Mouse (Mus musculus) heart, adult 2 months (tissue): Measurements from ENCODE around the gene Usp40.

Source experiments
- CTCF ChIP-seq: fragments of 200-600 bp; IDR thresholded peaks from 2 replicates; pipeline ENCODE4 v1.8.1; 2022; ENCODE audit warnings: antibody characterized with exemption, mild to moderate bottlenecking, moderate library complexity
- EP300 ChIP-seq: fragments of 200-500 bp; IDR thresholded peaks from 2 replicates; pipeline ENCODE4 v1.6.1; 2011; ENCODE audit warnings: low read depth, low read length, control low read depth; ENCODE audit not compliant: insufficient read depth
- POLR2A ChIP-seq: fragments of 200-500 bp; IDR thresholded peaks from 2 replicates; pipeline ENCODE4 v1.6.1; 2011; ENCODE audit warnings: mild to moderate bottlenecking, low read depth, low read length, control low read depth; ENCODE audit not compliant: insufficient read depth

- TF ChIP-seq POLR2A, result no peak
- TF ChIP-seq CTCF, result no peak
- TF ChIP-seq EP300, result no peak
These were observed 46.7 kb upstream of the Usp40 start, which contains the start of gene Ugt1a10 for GRCm38 (mm10) chr1:88055088-88055487.
